Mouse (Mus musculus): Measurements from ENCODE around the gene Arl8b. TPM values are rescaled to one million over a fixed set of nuclear protein-coding genes. Genes with fewer than 3 reads are reported as not detected.

Gene Arl8b
- polyA plus RNA-seq, 1 experiment from 2014 or later, result 32.7 TPM

- Histone ChIP-seq H3K27ac (replicated peaks) (peak overlapping the region; percentile 55), H3K4me2 (peak overlapping the region; percentile 42)
Observed at GRCm38 (mm10) chr6:108837081-108837480, 54.2 kb downstream of the Arl8b start.

GRCm38 (mm10) chr6:108837958-108838357 lies 55.1 kb downstream of the Arl8b start:
- H3K27me3 ChIP-seq, result no peaks in the 10 kb centered on the region
- no peak overlapping the region for H3K4me2 ChIP-seq
- no peak overlapping the region for H3K9ac ChIP-seq
- no peaks in the 10 kb centered on the region for H3K9me3 ChIP-seq (replicated peaks)
- H3K36me3 ChIP-seq (replicated peaks), result peaks cover 40% of the 10 kb centered on the region
- peaks cover 42% of the 10 kb centered on the region for H3K4me1 ChIP-seq (replicated peaks)
- 57% methylated on average over 4 of the region's 4 CpGs for WGBS (ENCODE audit: insufficient replicate concordance)
- no peak overlapping the region for H3K4me3 ChIP-seq (replicated peaks)
- no peak overlapping the region for H3K27ac ChIP-seq (replicated peaks)
- ATAC-seq (ENCODE audit: insufficient read depth), result no peak

More at GRCm38 (mm10) chr6:108837081-108837480, 54.2 kb downstream of the Arl8b start:
- H3K9me3 ChIP-seq (replicated peaks), result no peaks in the 10 kb centered on the region
- H3K4me1 ChIP-seq (replicated peaks), result peaks cover 51% of the 10 kb centered on the region
- H3K27me3 ChIP-seq, result no peaks in the 10 kb centered on the region
- 67% methylated on average over 4 of the region's 4 CpGs for WGBS (ENCODE audit: insufficient replicate concordance)
- H3K36me3 ChIP-seq (replicated peaks), result peaks cover 37% of the 10 kb centered on the region
- no peak overlapping the region for H3K9ac ChIP-seq
- H3K4me3 ChIP-seq (replicated peaks), result no peak overlapping the region
- ATAC-seq (ENCODE audit: insufficient read depth), result no peak

GRCm38 (mm10) chr6:108839432-108839831 lies 56.5 kb downstream of the Arl8b start:
- Histone ChIP-seq H3K4me1 (replicated peaks) (peaks cover 28% of the 10 kb centered on the region), H3K27ac (replicated peaks) (no peak overlapping the region), H3K9me3 (replicated peaks) (no peaks in the 10 kb centered on the region), H3K9ac (no peak overlapping the region), H3K4me2 (no peak overlapping the region), H3K36me3 (replicated peaks) (peaks cover 51% of the 10 kb centered on the region), H3K4me3 (replicated peaks) (no peak overlapping the region), H3K27me3 (no peaks in the 10 kb centered on the region)
- WGBS (ENCODE audit: insufficient replicate concordance), result 69% methylated on average over 4 of the region's 4 CpGs
- no peak for ATAC-seq (ENCODE audit: insufficient read depth)

- Histone ChIP-seq H3K4me3 (replicated peaks) (no peak overlapping the region), H3K36me3 (replicated peaks) (peaks cover 61% of the 10 kb centered on the region), H3K9me3 (replicated peaks) (no peaks in the 10 kb centered on the region), H3K9ac (no peak overlapping the region), H3K4me2 (no peak overlapping the region), H3K27me3 (no peaks in the 10 kb centered on the region), H3K27ac (replicated peaks) (no peak overlapping the region), H3K4me1 (replicated peaks) (peaks cover 14% of the 10 kb centered on the region)
- ATAC-seq (ENCODE audit: insufficient read depth), result no peak
- 78% methylated on average over 8 of the region's 8 CpGs for WGBS (ENCODE audit: insufficient replicate concordance)
Observed at GRCm38 (mm10) chr6:108840861-108841640, 58.2 kb downstream of the Arl8b start.

GRCm38 (mm10) chr6:108843664-108844063 lies 60.8 kb downstream of the Arl8b start:
- peaks cover 67% of the 10 kb centered on the region for H3K36me3 ChIP-seq (replicated peaks)
- 56% methylated on average over 1 of the region's 1 CpGs for WGBS (ENCODE audit: insufficient replicate concordance)
- no peak overlapping the region for H3K27ac ChIP-seq (replicated peaks)
- H3K4me1 ChIP-seq (replicated peaks), result no peaks in the 10 kb centered on the region
- no peak overlapping the region for H3K4me2 ChIP-seq
- no peak overlapping the region for H3K9ac ChIP-seq
- no peak for ATAC-seq (ENCODE audit: insufficient read depth)
- no peak overlapping the region for H3K4me3 ChIP-seq (replicated peaks)
- H3K9me3 ChIP-seq (replicated peaks), result no peaks in the 10 kb centered on the region
- no peaks in the 10 kb centered on the region for H3K27me3 ChIP-seq

GRCm38 (mm10) chr6:108844093-108844492 lies 61.2 kb downstream of the Arl8b start:
- Histone ChIP-seq H3K9me3 (replicated peaks) (no peaks in the 10 kb centered on the region), H3K27ac (replicated peaks) (no peak overlapping the region), H3K9ac (no peak overlapping the region), H3K27me3 (no peaks in the 10 kb centered on the region), H3K36me3 (replicated peaks) (peaks cover 69% of the 10 kb centered on the region), H3K4me1 (replicated peaks) (no peaks in the 10 kb centered on the region), H3K4me2 (no peak overlapping the region), H3K4me3 (replicated peaks) (no peak overlapping the region)
- 55% methylated on average over 3 of the region's 3 CpGs for WGBS (ENCODE audit: insufficient replicate concordance)
- ATAC-seq (ENCODE audit: insufficient read depth), result no peak

- ATAC-seq (ENCODE audit: insufficient read depth), result no peak
- H3K4me1 ChIP-seq (replicated peaks), result no peaks in the 10 kb centered on the region
- no peak overlapping the region for H3K27ac ChIP-seq (replicated peaks)
- H3K4me3 ChIP-seq (replicated peaks), result no peak overlapping the region
- no peak overlapping the region for H3K9ac ChIP-seq
- 79% methylated on average over 7 of the region's 7 CpGs for WGBS (ENCODE audit: insufficient replicate concordance)
- no peaks in the 10 kb centered on the region for H3K9me3 ChIP-seq (replicated peaks)
- H3K4me2 ChIP-seq, result no peak overlapping the region
- peaks cover 66% of the 10 kb centered on the region for H3K36me3 ChIP-seq (replicated peaks)
- no peaks in the 10 kb centered on the region for H3K27me3 ChIP-seq
Observed at GRCm38 (mm10) chr6:108844771-108845170, 61.9 kb downstream of the Arl8b start.

GRCm38 (mm10) chr6:108852088-108852670 lies 69.3 kb downstream of the Arl8b start:
- Histone ChIP-seq H3K36me3 (replicated peaks) (peaks cover 84% of the 10 kb centered on the region), H3K4me2 (no peak overlapping the region), H3K4me1 (replicated peaks) (no peaks in the 10 kb centered on the region), H3K27me3 (no peaks in the 10 kb centered on the region), H3K27ac (replicated peaks) (no peak overlapping the region), H3K4me3 (replicated peaks) (no peak overlapping the region), H3K9me3 (replicated peaks) (no peaks in the 10 kb centered on the region), H3K9ac (no peak overlapping the region)
- 75% methylated on average over 8 of the region's 8 CpGs for WGBS (ENCODE audit: insufficient replicate concordance)
- ATAC-seq (ENCODE audit: insufficient read depth), result no peak

- no peaks in the 10 kb centered on the region for H3K4me1 ChIP-seq (replicated peaks)
- WGBS (ENCODE audit: insufficient replicate concordance), result 77% methylated on average over 5 of the region's 5 CpGs
- ATAC-seq (ENCODE audit: insufficient read depth), result no peak
Observed at GRCm38 (mm10) chr6:108852986-108853385, 70.1 kb downstream of the Arl8b start.

GRCm38 (mm10) chr6:108858583-108858982 lies 75.7 kb downstream of the Arl8b start:
- no peak overlapping the region for H3K4me2 ChIP-seq
- H3K9me3 ChIP-seq (replicated peaks), result no peaks in the 10 kb centered on the region
- 84% methylated on average over 9 of the region's 9 CpGs for WGBS (ENCODE audit: insufficient replicate concordance)
- ATAC-seq (ENCODE audit: insufficient read depth), result no peak
- H3K4me3 ChIP-seq (replicated peaks), result no peak overlapping the region
- no peaks in the 10 kb centered on the region for H3K27me3 ChIP-seq
- no peaks in the 10 kb centered on the region for H3K4me1 ChIP-seq (replicated peaks)
- no peak overlapping the region for H3K27ac ChIP-seq (replicated peaks)
- H3K36me3 ChIP-seq (replicated peaks), result peaks cover 37% of the 10 kb centered on the region
- H3K9ac ChIP-seq, result no peak overlapping the region

More at GRCm38 (mm10) chr6:108852986-108853385, 70.1 kb downstream of the Arl8b start:
- H3K4me2 ChIP-seq, result no peak overlapping the region
- H3K9me3 ChIP-seq (replicated peaks), result no peaks in the 10 kb centered on the region
- peaks cover 83% of the 10 kb centered on the region for H3K36me3 ChIP-seq (replicated peaks)
- no peaks in the 10 kb centered on the region for H3K27me3 ChIP-seq
- H3K27ac ChIP-seq (replicated peaks), result no peak overlapping the region
- H3K4me3 ChIP-seq (replicated peaks), result no peak overlapping the region
- no peak overlapping the region for H3K9ac ChIP-seq

- no peaks in the 10 kb centered on the region for H3K9me3 ChIP-seq (replicated peaks)
- peaks cover 13% of the 10 kb centered on the region; the same call in 1 of the 2 replicates for H3K36me3 ChIP-seq (replicated peaks)
- no peak overlapping the region for H3K9ac ChIP-seq
- ATAC-seq (ENCODE audit: insufficient read depth), result no peak
- H3K27me3 ChIP-seq, result no peaks in the 10 kb centered on the region
- 54% methylated on average over 1 of the region's 1 CpGs for WGBS (ENCODE audit: insufficient replicate concordance)
- no peak overlapping the region for H3K4me3 ChIP-seq (replicated peaks)
- H3K27ac ChIP-seq (replicated peaks), result no peak overlapping the region
- H3K4me2 ChIP-seq, result no peak overlapping the region
- no peaks in the 10 kb centered on the region for H3K4me1 ChIP-seq (replicated peaks)
Observed at GRCm38 (mm10) chr6:108861226-108861625, 78.3 kb downstream of the Arl8b start.
